Mouse (Mus musculus) retina, adult 2 months (tissue): ENCODE data around the gene Enthd1.
"Not testable (repeated sequence)": the region's sequence is repeated elsewhere in the genome, so short reads cannot be mapped to it uniquely, and the experiment has no call there.

Experiments
- DNase-seq: peaks from one replicate; pipeline ENCODE4 v3.0.0-alpha.2; 2012; ENCODE audit warnings: low read depth, low spot score

Enthd1 gene

GRCm38 (mm10) chr15:80565106-80565665 is at the start of gene Enthd1:
TSS of gene Enthd1 (minus strand) at chr15:80565156.
- DNase-seq: no peak

GRCm38 (mm10) chr15:80613904-80614303 is 48.9 kb upstream of the Enthd1 start:
- DNase-seq: no peak

GRCm38 (mm10) chr15:80611478-80611877 is 46.5 kb upstream of the Enthd1 start:
- DNase-seq: no peak

GRCm38 (mm10) chr15:80610335-80610734 is 45.4 kb upstream of the Enthd1 start:
- DNase-seq: no peak

- no peak for DNase-seq
Measured at GRCm38 (mm10) chr15:80607970-80608369, 43.0 kb upstream of the Enthd1 start.

GRCm38 (mm10) chr15:80604026-80604425 is 39.1 kb upstream of the Enthd1 start:
- DNase-seq: no peak

GRCm38 (mm10) chr15:80602487-80602886 is 37.5 kb upstream of the Enthd1 start:
- DNase-seq: no peak

GRCm38 (mm10) chr15:80601456-80601855 is 36.5 kb upstream of the Enthd1 start:
- no peak for DNase-seq

GRCm38 (mm10) chr15:80599843-80600242 is 34.9 kb upstream of the Enthd1 start:
- DNase-seq: no peak

- DNase-seq: no peak
Measured at GRCm38 (mm10) chr15:80599213-80599750, 34.3 kb upstream of the Enthd1 start.

GRCm38 (mm10) chr15:80598750-80599149 is 33.8 kb upstream of the Enthd1 start:
- no peak for DNase-seq

- no peak for DNase-seq
Measured at GRCm38 (mm10) chr15:80593877-80594276, 28.9 kb upstream of the Enthd1 start.

- DNase-seq: no peak
Measured at GRCm38 (mm10) chr15:80592737-80593136, 27.8 kb upstream of the Enthd1 start.

- no peak for DNase-seq
Measured at GRCm38 (mm10) chr15:80590641-80591040, 25.7 kb upstream of the Enthd1 start.

- no peak for DNase-seq
Measured at GRCm38 (mm10) chr15:80586296-80586695, 21.3 kb upstream of the Enthd1 start.

- no peak for DNase-seq
Measured at GRCm38 (mm10) chr15:80582581-80583495, 17.9 kb upstream of the Enthd1 start.

- DNase-seq: not testable (repeated sequence)
Measured at GRCm38 (mm10) chr15:80580585-80580984, 15.6 kb upstream of the Enthd1 start.

- no peak for DNase-seq
Measured at GRCm38 (mm10) chr15:80579121-80579520, 14.2 kb upstream of the Enthd1 start.

GRCm38 (mm10) chr15:80577166-80577960 is 12.4 kb upstream of the Enthd1 start:
- no peak for DNase-seq

- DNase-seq: no peak
Measured at GRCm38 (mm10) chr15:80576415-80576994, 11.5 kb upstream of the Enthd1 start.

- DNase-seq: no peak
Measured at GRCm38 (mm10) chr15:80575817-80576370, 10.9 kb upstream of the Enthd1 start.
